Mouse (Mus musculus) lung, postnatal 25 days (tissue): ENCODE measurements at regions not wholly inside any gene's neighbourhood (a gene's known extent, or its start where the extent isn't known, plus 50 kb on each side); places are given as distances from the start of the nearest gene placed in this dataset.

Source experiments
- DNase-seq: peaks from one replicate; pipeline ENCODE4 v3.0.0; 2022; ENCODE audit warnings: low spot score

DNA sequence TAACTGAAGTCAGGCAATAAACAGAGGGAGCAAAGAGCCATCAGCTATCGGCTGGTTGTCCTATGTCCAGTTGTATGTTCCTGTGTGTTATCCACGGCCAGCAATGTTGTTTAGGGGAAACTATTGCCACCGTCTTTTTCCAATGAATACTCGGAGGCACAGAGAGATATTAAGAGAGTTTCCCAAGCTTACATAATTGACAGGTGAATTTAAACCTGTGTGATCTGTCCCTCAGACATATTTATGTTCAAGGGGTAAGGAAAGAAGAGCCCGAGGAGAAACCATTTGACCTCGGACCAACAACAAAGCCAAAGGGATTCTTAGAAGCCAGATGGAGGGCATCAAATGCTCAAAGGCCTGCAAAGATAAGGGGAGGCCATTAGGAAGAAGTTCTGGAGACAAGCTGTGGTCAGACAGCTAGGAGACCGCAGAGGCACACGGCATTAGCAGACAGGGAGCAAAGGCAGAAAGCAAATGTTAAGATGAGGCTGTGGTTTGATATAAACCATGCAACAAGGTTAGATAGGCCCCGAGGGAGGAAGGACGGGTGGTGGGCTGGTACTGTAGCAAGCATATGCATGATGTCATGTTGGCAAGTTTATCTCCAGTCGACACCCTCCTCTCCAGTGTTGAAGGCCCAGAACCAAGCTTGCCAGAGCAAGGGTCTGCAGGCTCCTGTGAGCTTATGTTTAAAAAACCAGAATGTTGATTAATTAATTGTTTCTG, 82.1 kb upstream of the Cpsf6 start:
- no peak for DNase-seq

DNA sequence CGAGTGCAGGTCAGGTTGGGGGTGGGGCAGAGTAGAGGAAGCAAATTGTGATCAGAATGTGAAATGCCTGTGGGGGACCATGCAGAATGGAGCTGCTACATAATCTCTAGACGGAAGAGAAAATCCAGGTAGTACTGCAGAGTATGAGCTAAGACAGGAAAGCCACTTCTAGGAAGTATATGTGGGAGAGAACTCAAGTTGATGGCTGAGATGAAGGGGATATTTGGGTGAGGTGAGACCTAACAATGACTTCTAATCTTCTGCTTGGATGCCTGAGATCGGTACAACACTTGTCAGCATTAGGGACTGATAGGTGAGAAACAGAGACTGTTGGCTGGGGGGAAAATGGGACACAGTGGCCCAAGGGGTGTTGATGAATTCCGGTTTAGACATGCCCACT, 81.4 kb upstream of the Cpsf6 start:
- DNase-seq: no peak

DNA sequence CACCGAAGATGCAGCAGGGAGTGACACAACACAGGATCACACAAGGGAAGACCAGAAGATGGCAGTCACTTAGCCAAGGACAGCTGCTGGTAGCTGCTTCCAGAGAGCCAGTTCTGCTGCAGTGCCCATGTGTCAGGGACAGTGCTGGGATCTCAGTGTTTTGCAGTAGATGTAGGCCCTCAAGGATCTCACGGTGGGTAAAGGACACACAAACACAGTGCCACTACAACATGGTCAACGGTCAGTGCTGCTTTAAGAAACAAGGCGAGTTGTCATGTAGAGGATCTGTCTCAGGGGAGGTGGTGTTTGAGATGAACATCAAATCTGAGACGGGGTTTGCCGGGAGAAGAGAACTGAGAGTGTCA, 80.5 kb upstream of the Cpsf6 start:
- DNase-seq: no peak

DNA sequence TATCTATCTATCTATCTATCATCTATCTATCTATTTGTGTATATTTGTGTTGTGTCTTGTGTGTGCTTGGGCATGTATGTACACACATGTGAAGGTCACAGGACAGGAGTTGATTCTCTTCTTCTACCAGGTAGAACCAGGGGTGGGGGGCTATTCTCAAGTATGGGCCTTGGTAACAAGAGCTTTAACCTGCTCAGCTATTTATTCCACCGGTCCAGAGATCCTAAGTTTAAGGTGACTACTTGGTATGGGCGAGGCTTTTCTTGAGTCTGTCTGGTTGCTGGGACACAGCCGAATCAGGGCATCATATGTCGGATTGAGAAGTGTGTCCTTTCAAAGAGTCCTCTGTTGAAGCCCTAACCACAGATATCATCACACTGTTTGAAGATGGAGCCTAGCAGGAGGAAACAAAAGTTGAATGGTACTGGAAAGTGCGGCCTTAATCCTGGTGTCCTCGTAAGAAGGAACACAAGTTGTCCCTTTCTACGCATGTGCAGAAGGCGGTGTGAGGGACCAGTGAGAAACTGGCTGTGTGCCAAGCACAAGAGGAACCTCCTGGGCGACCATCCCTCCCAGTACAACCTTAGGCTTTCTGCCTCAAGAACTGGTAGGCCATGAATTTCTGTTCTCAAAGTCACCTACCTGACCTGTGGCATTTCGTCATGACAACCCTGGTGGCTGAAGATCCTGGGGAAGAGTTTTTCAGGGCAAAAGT, 80.0 kb upstream of the Cpsf6 start:
- no peak for DNase-seq

DNA sequence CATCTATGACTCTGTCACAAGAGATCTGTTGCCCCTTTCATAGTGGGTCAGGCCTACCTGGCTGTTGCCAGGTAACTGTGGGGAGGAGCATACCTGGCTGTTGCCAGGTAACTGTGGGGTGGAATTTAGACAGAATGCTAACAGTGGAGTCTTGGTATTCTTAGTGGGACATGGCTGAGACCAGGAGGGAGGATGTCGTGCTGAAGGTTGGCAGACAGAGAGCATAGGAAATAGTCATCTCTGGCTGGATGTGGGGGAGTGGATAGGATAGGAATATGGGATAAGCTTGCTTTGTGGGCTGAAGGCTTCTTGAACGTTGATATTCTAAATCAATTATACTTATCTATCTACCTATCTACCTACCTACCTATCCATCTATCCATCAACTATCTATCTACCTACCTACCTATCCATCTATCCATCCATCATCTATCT, 79.2 kb upstream of the Cpsf6 start:
- DNase-seq: no peak

DNA sequence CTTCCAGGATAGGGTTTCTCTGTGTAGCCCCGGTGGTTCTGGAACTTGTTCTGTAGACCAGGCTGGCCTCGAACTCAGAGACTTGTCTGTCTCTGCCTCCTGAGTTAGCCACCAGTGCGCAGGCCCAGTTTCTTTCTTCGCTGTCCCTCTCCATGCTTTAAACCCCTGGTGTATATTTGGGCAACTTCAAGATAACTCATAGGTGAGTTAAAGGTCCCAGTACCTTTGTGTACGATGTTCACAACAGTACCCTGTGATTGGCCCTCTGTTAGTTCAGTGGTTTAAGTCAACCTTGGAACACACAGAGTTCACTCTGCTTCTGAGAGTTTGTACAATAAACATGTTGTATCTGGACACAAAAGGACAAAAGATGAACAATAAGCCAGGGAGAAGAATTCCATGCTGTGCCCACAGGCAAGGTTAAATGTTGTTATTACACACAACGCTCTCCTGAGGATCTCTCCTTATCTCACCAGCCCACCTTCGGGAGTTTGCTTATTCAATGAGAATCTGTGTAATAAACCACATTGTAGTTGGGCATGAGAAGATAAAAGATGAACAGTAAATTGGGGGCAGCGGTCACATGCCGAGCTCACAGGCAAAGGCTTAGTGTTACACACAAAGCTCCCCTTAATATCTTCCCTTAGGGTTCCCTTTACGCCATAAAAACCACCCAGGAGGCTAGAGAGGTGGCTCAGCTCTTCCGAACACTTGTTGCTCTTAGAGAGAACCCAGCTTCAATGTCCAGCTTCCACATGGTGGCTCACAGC, 78.6 kb upstream of the Cpsf6 start:
- no peak for DNase-seq

DNA sequence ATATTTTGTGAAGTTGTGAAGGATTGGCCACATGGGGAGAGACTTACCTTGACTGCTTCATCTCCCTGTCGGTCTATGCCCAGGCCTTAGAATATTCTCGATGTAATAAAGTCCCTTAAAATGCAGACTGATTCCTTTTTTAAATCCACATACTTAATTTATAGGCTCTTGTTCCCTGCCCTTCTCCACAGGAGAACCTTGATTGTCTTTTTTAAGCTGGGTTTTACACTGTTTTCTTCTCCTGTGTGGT, 77.8 kb upstream of the Cpsf6 start:
- no peak for DNase-seq

DNA sequence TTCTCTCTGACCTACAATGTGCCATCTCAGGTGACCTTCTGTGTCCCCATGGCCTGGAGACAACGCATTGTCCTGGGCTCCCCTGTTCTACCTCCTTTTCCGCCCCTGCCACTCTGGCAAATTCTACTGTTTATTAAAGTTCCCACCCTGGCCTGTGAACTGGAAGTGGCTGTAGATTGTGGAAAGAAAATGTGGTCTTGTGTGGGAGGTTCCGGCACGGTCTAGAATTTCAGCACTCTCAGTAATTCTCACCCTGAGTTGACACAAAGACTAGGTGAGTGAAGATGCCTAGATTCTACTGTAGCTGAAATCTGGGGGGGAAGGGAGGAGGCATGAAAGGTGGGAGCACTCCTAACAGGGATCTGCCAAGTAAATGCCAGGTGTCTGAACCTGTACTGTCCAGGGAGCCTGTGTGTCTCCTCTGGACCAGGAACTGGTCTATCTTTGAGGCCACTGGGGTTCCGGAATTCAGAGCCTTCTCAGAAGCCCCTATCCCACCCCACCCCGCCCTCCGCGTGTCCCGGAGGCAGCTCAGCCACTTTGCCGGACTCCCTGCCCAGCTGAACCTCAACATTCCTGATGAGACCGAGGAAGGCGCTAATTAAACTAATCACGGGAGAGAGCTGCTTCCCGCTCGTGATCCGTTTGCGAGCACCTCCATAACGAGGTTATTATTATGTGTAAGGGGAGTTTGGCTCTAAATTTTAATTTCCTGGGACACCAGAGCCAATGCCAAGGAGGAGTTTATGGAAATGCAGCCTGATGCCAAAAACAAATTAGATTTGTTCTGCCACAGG, 77.3 kb upstream of the Cpsf6 start:
- no peak for DNase-seq

DNA sequence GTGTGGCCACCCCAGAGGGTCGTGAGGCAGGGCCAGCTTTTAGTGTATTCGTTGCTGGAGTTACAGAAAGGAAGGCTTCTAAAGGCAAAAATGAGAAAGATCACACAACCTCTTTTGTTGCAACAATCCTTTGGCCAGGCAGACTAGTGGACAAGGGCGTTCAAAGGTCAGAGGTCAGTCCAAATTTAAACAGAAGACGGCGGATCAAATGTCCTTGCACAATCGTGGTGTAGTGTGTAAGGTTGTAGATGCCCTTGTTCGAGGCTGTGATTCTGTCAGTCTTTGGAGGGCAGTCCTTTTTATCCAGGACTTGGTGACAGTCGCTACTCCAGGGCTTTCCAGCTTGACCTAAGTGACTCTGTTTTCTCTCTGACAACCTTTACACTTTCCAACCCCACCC, 76.6 kb upstream of the Cpsf6 start:
- no peak for DNase-seq

DNA sequence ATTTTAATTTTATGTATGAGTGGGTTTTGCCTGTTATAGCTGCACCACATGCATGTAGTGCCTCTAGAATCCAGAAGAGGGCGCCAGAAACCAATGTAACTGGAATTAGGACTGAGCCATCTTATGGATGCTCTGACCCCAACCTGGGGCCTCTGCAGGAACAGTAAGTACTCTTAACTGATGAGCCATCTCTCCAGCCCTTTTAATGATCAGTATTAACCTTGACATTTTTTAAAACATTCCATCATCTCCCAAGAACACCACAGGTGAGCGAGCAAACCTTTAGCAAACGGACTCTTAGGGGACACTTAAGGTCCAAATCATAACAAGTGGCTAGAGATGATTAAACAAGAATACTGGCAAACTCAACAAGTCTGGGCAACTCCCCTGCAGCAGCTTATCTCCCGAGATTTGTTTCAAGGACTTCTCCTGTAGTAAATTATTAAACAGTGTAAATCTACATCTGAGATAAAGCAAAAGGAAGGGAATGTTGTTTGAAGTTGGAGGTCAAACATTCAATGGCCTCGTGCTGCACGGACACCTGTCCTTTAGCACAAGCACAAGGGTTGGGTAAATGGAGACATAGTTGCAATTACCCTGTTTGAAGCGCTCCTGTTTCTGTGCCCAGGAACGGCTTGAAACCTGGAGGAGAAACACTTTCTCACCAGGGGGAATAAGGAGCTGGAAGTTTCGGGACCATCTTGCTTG, 75.9 kb upstream of the Cpsf6 start:
- DNase-seq: peak; percentile 81

DNA sequence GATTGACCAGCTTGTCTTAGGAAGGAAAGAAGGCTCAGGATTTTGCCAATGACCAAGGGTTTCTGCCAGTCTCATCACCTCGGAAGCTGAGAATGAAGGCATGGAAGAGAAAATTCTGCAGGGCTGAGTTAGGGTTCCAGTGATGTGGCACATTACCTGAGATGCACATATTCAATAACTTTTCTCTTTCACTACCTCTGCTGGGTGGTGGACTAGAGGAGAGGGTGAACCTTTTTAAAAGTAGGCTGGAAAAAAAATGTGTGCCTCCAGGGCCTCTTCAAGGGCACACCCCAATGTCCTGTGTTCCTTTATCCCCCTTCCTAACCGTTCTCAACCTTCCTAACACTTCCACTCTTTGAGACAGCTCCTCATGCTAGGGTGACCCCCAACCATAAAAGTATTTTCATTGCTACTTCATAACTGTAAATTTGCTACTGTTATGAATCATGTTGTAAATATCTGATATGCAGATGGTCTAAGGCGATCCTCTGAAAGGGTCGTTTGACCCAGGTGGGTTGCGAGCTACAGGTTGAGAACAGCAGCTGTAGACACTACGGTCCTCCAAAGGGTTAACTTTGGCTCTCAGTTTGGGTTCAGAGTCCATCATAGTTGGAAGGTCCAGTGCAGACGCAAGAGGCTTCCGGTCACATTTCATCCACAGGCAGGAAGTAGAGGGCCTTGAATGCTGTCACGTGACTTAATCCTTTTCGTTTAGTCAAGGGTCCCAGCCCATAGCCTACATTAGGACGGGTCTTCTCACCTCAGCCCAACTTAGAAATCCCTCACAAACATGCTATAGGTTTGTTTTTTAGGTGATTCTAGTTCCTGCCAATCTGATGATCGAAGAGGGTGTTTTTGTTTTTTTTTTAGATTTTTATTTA, 75.1 kb upstream of the Cpsf6 start:
- no peak for DNase-seq

DNA sequence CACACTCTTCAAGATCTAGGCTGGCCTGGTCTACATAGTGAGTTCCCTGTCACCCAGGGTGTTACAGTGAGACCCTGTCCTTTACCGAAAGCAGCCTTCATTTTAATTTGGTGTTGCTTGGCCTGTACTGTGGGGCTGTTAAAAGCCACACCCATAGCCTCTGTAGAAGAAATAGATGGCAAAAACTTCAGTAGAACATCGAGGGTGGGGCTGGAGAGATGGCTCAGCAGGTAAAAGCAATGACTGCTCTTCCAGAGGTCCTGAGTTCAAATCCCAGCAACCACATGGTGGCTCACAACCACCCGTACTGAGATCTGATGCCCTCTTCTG, 74.3 kb upstream of the Cpsf6 start:
- DNase-seq: no peak

DNA sequence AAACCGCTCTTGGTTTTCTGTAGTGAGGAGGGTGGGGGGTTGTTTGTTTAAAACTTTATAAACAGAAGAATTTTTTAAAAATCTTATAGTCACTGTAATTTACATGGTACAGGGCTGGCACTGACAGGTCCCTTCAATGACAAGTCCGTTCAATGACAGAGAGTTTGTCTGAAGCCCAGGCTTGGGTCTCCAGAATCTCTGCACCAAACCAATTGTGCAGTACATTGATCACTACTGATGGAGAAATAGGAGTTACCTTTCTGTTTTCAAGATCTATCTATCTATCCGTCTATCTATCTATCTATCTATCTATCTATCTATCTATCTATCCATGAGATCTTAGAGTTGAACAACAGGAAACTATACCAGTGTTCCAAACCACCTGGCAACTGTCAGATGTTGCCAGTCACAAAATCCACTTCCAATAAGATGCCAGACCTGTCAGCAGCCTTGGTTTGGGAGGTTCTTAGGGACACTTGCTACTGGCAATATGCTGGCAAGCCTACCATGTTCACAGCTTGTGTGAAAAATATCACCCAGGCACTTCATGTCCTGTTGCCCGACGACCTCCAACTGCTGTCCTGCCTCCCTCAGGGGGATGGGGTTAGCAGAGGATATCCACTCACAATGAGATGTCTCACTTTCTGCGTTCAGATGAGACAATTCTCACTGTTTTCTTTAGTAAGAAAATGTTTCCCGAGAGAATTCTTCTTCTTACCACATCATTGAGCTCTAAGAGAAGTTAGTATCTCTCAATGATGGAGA, 73.8 kb upstream of the Cpsf6 start:
- DNase-seq: no peak

DNA sequence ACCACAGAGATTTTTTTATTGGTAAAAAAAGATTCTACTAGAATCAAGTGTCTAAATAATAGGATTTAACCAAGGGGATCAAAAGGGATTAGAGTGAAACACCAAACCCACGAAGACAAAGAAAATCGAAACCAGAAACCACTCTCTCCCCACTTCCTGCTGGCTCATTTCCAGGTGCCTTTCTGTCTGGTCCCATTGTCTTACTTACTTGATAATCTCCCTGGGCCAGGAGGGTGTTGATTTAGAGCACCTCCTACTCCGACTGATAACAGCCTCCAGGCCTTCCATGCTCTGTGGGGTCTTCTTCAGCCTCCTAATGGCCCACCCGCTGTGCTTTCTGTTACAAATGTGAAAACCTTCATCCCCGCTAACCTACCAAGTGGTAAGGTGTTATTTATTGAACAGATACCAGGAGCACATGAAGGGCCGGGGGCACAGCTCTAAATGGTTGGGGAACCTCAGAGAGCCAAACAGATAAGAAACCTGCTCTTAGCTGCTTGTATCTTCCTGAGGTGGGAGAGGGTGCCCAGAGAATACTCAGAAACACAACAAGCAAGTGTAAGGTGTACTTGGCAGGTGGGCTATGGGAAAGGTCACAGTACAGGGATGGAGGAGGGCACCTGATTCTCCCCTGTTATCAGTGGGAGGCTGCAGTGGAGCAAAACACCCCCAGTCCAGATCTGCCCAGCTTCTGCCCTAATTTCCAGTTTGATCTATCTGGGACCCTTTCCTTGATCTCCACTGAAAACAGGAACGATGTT, 72.6 kb upstream of the Cpsf6 start:
- peak; percentile 69 for DNase-seq

DNA sequence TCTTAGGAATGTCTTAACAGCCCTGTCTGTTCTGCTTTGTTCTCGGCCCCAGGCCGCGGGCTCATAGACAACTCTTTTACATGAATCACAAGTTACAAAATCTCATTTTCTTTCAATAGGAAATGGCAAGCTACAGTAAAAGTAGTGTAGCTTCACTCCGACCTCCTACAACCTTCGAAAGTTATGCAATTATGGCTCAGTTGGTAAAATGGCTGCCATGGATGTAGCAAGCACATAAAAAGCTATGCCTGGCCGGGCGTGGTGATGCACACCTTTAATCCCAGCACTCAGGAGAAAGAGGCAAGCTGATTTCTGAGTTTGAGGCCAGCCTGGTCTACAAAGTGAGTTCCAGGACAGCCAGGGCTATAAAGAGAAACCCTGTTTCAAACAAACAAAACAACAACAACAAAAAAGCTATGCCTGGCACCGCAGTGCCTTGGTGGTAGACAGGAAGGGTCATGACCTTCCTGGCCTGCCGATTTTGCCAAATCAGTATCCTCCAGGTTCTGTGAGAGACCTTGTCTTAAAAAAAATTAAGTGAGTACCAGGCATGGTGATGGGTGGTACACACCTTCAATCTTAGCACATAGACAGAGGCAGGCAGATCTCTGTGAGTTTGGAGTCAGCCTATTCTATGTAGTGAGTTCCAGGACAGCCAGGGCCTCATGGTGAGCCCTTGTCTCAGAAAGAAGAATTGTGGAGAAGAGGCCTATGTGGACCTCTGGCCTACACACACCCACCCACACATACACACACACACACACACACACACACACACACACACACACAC, 71.8 kb upstream of the Cpsf6 start:
- no peak for DNase-seq

DNA sequence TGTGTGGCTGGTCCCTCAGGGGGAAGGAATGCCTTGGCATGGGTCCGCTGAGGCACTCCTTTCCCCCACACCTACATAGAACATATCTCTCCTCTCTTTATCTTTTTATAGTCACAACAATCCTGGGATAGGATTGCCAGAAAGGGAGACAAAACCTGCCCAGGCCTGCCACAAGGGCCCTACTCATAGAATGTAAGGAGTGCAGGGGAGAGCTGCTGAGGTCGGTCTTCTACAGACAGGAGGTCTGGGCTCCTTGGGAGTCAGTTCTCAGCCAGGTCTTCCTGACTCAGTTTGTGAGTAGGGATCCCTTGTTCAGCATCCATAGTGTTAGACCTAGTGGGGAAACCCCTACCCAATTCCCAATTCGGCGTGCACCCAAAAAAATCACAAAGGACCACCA, 70.8 kb upstream of the Cpsf6 start:
- no peak for DNase-seq

DNA sequence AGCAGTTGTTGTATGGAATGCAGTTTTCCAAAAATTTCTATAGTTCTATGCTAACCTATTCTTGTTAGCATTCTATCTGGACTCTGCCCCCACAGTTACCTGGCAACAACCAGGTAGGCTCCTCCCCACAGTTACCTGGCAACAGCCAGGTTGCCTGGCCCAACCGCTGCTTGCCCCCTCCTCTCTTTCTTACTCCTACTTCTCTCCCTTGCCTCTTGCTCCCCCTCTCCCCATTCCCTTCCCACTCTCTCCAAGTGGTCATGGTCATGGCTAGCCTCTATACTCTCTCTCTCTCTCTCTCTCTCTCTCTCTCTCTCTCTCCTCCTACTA, 70.4 kb upstream of the Cpsf6 start:
- no peak for DNase-seq

DNA sequence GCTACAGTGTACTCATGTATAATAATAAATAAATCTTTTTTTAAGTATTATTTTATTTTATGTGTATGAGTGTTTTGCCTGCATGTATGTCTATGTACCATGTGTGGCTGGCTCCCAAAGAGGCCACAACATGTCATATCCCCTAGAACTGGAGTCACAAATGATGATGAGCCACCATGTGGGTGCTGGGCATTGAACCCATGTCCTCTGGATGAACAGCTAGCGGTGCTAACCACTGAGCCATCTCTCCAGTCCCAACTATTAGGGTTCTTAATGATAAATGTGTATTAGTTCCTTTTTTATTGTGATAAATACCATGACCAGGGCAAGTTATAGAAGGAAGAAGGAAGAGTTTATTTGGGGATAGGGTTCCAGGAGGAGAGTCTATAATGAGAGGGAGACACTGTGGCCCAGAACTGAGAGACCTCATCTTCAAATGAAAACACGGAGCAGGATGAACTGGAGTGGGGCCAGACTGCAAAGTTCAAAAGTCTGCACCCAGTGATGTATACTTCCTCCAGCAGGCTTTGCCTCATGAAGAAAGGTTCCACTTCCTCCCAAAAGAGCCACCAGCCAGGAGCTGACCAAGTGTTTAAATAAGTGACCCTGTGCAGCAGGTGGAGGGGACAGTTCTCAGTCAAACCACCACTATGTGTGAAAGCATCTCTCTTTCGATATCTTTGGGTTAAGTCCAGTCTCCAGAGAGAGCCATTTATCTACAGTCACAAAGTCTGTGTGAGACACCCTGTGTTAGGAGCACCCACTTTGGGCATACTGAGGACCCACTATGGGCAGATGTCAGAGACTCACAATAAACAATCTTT, 69.8 kb upstream of the Cpsf6 start:
- DNase-seq: no peak
